Mouse (Mus musculus): ENCODE data around the gene Zfhx3. TPM values are rescaled to one million over a fixed set of nuclear protein-coding genes. Genes with fewer than 3 reads are reported as not detected.

Gene Zfhx3
- polyA plus RNA-seq, 1 experiment from 2014 or later = 8.4 TPM

Small RNAs within 50 kb of the gene (microRNA-seq; reads per million reads assigned to microRNA genes)
- gene Mir3108 (ENCODE audit: borderline number of aligned reads) = 0.34 reads per million
